Mouse (Mus musculus) heart, postnatal 4 days (tissue): Measurements from ENCODE around the gene Cbx3. TPM values are rescaled to one million over a fixed set of nuclear protein-coding genes. Genes with fewer than 3 reads are reported as not detected.
A peak's percentile ranks its signal among the peaks of the same experiment; 100 is the strongest.

ENCODE experiments used
- DNase-seq: peaks from one replicate; pipeline ENCODE4 v3.0.0; 2021
- total RNA-seq, 2 experiments: library from RNA; stranded (reverse); gene quantifications; 2 replicates each; pipeline ENCODE4 v1.2.3; 2021

The Cbx3 gene
- 100 to 1,000 TPM; 172 to 178 TPM for total RNA-seq

DNA sequence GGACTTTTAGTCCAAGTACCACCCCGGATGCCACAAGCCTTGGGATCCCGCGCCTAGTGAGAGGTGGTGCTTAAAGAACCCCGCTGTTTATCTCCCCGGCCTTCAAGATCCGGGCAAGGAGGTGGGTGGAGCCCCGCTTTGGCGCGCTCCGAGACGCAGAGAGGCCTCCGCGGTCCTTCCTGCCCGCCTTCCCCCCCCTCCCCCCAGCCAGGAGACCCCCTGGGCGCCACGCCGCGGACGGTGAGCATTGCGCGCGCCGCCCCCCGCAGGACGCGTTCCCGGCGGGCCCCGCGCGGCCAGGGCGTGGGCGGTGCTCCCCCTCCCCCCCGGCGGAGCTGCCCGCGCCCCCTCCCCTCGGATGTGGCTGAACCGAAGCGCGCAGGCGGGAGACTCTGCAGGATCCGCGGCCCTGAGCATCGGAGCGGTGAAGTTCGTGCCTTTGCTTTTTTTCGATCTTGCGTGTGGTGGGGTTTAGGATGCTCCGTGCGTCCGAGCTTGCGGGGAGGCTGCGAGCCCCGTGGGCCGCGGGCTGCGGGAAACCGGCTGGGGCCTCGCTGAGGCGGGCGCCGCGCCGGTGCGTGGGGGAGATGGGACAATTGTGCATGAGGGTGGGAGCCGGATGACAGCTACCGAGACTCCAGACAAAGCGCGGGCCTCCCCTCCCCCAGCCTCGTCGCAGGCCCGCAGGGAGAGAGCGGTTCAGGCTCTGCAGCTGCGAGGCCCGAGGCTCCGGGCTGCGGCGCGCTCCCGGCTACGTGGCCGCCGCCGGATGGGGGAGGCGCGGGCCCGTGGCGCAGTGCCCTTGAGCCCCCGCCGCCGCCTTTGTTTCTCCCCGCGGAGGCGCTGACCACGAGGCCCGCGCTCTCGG, at the start of gene Cbx3:
Gene Cbx3 (plus strand): TSS at position 50 of the 868 bp plus-strand sequence.
- peak; percentile 88 for DNase-seq

- DNase-seq = no peak
Measured at GRCm38 (mm10) chr6:51423466-51424122, 46.6 kb upstream of the Cbx3 start.

DNA sequence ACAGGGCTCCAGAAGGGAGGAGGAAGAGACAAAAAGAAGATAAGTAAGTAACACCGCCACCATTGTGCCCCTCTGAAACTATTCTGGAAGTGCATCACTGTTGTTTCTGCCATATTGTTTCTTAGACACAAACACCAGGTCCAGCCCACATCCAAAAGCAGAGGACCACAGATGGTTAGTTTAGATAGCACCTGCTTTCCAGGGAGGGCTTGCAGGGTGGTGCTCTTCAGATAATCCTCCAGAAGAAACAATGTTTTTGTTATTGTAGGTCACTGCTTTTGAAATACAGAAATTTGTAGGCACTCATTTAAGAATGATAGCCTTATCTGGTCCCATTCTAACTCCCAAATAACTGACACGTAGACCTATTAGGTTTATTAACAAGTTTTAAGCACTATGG, 45.6 kb upstream of the Cbx3 start:
- no peak for DNase-seq

- peak; percentile 73 for DNase-seq
Measured at GRCm38 (mm10) chr6:51432535-51433397, 37.4 kb upstream of the Cbx3 start, which contains the start of gene Nfe2l3. Nfe2l3 (plus strand) TSS chr6:51432670.

DNA sequence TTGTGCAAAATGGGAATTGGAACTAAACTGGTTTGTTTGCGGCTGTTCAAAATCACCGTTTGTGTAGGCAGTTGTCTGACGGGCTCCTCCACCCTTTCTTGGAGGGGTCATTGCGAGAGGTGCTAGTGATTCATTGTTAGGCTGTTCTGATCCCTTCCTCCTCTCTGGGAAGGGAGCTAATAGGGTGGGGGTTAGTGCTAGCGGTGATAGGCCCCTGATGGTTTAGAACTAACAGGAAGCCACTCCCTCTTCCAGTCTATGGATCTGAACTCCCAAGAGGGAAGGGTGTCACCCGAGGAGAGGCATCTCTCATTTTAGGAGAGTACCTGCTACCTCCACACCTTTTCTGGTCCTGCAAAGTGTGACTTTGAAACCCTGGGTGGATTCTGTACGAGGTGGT, 35.9 kb upstream of the Cbx3 start:
- DNase-seq = no peak

GRCm38 (mm10) chr6:51437665-51438064, 32.5 kb upstream of the Cbx3 start:
- DNase-seq = peak; percentile 74

GRCm38 (mm10) chr6:51438826-51439330, 31.3 kb upstream of the Cbx3 start:
- no peak for DNase-seq

- no peak for DNase-seq
Measured at GRCm38 (mm10) chr6:51442191-51442835, 27.8 kb upstream of the Cbx3 start.

- no peak for DNase-seq
Measured at GRCm38 (mm10) chr6:51452927-51453503, 17.1 kb upstream of the Cbx3 start.

DNA sequence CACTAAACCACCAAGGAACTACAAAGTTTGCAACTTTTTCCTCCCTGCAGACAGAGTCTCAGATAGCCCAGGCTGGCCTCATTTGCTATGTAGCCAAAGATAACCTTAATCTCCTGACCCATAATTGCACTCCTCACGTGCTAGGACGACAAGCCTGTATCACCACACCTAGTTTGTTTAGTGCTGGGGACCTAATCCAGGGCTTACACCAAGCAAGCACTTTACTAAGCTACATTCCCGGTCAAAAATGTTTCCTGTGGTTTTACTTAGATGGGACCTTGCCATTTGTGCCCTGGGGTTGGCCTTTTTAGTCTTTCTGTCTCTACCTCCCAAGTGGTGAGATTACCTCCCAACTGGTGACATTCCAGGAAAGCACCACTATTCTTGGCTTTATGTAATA, 15.2 kb upstream of the Cbx3 start:
- DNase-seq = no peak

GRCm38 (mm10) chr6:51456198-51456597, 14.0 kb upstream of the Cbx3 start:
- DNase-seq = no peak

DNA sequence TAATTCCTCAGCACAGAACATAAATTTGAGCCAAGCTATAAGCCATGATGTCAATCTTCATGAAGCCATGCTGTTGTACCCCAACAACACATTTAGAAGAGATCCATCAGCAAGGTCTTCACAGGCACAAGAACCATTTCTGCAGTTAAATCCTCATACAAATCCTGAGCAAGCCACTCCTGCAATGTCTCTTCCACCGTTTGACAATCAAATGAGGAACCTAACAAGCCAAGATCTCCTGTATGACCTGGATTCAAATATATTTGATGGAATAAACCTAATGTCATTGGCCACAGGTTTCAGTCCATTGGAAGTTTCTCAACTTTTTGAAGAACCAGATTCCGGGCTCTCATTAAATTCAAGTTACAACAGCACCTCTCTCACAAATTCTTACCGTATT, 12.9 kb upstream of the Cbx3 start:
- DNase-seq = no peak

DNA sequence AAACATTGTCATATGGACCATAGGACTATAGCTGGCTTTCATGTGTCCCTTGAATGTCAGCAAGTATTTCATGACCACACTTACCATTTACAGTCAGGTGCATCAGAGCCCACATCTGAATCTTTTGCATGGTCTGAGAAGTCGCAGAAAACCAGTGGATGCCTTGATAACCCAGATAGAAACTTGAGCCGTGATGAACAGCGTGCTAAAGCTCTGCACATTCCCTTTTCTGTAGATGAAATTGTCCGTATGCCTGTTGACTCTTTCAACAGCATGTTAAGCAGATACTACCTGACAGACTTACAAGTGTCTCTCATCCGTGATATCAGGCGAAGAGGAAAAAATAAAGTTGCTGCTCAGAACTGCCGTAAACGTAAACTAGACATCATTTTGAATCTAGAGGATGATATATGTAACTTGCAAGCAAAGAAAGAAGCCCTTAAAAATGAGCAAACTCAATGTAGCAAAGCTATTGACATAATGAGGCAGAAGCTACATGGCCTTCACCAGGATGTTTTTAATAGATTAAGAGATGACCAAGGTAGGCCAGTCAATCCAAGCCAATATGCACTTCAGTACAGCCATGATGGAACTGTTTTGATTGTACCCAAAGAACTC, 12.3 kb upstream of the Cbx3 start:
- no peak for DNase-seq

GRCm38 (mm10) chr6:51458925-51459312, 11.2 kb upstream of the Cbx3 start:
- no peak for DNase-seq

DNA sequence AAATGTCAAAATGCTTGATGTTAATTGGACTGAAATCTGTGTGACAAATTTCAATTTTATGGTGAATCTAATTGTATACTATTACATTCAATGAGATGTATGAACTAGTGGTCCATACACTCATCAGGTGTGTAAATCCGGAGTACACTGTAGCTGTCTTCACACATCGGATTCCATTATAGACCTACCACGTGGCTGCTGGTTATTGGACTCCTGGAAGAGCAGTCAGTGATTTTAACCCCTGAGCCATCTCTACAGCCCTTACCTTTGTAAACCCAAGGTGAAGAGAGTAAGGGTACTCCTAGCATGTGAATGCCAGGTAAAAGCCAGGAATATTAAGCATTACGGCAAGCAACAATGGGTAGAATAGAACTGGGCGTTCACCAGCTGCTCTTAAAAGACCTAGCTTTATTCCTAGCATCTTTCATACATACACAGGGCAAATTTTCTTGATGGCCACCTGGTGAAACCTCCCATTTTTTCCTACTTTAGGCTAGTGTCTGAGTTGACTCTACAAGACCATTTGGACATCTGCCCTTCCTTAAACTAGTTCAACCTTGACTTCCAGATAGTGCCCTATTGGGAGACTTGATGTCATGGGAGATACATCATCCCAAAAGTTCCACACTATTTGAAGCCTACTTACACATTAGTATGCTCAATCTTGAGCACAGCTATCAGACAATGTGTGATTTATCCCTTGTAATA, 10.7 kb upstream of the Cbx3 start:
- DNase-seq = no peak

GRCm38 (mm10) chr6:51460021-51460360, 10.2 kb upstream of the Cbx3 start:
- no peak for DNase-seq

DNA sequence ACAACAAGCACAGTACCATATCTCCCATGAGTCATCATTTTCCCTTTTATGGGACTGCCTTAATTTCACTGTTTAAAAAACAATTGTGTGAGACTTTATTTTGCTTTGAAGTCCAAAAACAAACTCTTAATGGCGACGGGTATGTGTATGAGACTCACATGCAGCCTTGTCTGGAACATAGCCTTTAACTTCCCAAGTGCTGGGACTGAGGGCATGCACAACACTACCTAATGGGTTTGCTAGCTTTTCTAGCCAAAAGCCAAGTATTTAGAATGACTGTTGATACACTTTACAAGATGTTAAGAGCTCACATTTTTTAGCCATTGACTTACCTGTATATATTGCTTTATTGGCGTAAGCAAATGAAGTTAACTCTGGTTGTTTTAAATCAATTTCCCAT, 9.8 kb upstream of the Cbx3 start:
- no peak for DNase-seq

DNA sequence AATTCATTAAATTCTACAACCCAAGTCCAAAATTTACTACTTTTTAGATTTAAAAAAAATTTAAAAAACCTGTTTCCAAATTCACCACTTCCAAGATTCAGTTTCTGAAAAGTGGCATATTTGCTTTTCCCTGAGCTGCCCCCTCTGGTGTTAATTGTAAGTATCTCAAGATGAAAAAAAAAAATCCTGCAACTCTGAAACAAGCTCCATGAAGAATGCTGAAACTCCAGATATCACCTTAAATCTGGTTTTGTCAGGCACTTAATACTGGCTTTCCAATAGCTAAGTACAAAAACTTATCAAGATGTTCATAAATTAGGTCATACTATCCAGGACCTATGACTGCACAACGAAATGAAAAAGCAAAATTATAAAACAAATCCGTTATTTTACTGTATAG, 2.5 kb upstream of the Cbx3 start:
- DNase-seq = no peak

- peak; percentile 76 for DNase-seq
Measured at GRCm38 (mm10) chr6:51468891-51469561, 1.1 kb upstream of the Cbx3 start.

DNA sequence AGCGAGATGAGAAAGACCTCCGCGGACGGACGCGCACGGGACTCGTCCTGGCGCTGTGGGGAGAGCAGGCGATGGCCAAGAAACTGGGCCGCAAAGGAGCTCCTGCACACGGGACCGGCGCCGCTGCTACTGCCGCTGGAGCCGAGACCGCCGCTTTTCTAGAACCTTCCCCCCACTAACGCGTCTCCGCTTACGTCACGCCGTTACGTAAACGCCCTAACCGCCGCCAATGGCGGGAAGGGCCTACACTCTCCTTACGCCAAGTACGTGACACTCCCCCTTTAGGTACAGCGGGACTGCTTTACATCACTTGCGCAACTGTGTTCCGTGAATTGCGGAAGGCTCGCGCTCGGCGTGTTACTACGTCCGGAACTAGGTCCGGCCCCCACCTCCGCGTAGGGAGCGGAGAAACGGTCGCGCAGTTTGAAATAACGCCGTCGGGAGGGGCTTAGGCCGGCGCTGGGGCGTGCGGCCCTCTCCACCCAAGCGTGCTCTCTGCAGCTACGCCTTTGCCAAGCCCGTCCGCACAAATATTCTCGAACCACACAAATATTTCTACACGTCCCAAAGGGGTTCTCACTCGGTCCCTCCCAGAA, 347 bp upstream of the Cbx3 start, which contains the start of gene Hnrnpa2b1:
Gene Hnrnpa2b1 (minus strand): TSS at position 180 of the 596 bp plus-strand sequence.
- DNase-seq = peak; percentile 100
